Mouse (Mus musculus): ENCODE measurements at regions not wholly inside any gene's neighbourhood (a gene's known extent, or its start where the extent isn't known, plus 50 kb on each side); places are given as distances from the start of the nearest gene placed in this dataset.

DNA sequence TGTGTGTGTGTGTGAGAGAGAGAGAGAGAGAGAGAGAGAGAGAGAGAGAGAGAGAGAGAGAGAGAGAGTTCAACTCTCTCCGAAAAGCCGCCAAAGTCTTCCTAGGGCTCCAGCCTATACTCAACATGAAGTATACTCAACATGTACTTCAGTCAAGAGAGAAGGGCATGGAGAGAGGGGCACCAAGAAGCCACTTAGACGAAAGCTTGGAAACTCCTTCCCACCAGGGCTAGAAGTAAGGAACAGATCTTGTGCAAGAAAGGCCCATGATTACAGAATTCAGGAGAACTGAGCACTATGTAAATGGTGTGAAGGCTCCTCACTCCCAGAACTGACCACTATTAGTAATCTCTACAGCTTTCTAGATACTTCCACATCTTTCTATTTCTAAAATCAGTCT lies 467.4 kb upstream of the Hs6st1 start:
- TF ChIP-seq POLR2A (IDR thresholded peaks at IDR 0.05; ENCODE audit: insufficient read depth, low read length) (no peak), CTCF (IDR thresholded peaks at IDR 0.05; ENCODE audit: low read depth, low read length) (no peak), EP300 (IDR thresholded peaks at IDR 0.05; ENCODE audit: insufficient read depth, low read depth, low read length) (no peak)

Measured in ES-Bruce4 (cell line).